Mouse (Mus musculus) ES-Bruce4 (cell line): ENCODE data around the gene Olfr1420. TPM values are rescaled to one million over a fixed set of nuclear protein-coding genes. Genes with fewer than 3 reads are reported as not detected.

Experiments
- H3K27ac ChIP-seq: 2 replicates; pipeline ENCODE4 v1.5.1; 2012; ENCODE audit warnings: low read length, inconsistent platforms; ENCODE audit not compliant: insufficient read depth
- H3K27me3 ChIP-seq: 2 replicates; pipeline ENCODE4 v1.6.1; 2012; ENCODE audit warnings: mild to moderate bottlenecking, low read length, inconsistent platforms; ENCODE audit not compliant: control insufficient read depth, poor library complexity, insufficient read depth, severe bottlenecking
- H3K36me3 ChIP-seq: 2 replicates; pipeline ENCODE4 v1.6.1; 2012; ENCODE audit warnings: inconsistent platforms, mild to moderate bottlenecking, low read length, moderate library complexity; ENCODE audit not compliant: control insufficient read depth, poor library complexity, insufficient read depth, severe bottlenecking
- H3K4me1 ChIP-seq: one replicate; pipeline ENCODE4 v1.8.1; 2011; ENCODE audit warnings: low read length; ENCODE audit not compliant: control insufficient read depth, insufficient read depth
- H3K4me3 ChIP-seq: 2 replicates; pipeline ENCODE4 v1.5.1; 2011; ENCODE audit warnings: low read depth, mild to moderate bottlenecking, low read length
- H3K9ac ChIP-seq: 2 replicates; pipeline ENCODE4 v1.6.1; 2012; ENCODE audit warnings: low read depth, mild to moderate bottlenecking, inconsistent platforms; ENCODE audit not compliant: poor library complexity, severe bottlenecking
- H3K9me3 ChIP-seq: replicated peaks from 2 replicates; pipeline ENCODE4 v1.6.1; 2012; ENCODE audit warnings: mild to moderate bottlenecking, low read length, inconsistent platforms; ENCODE audit not compliant: control insufficient read depth, poor library complexity, insufficient read depth, severe bottlenecking
- CTCF ChIP-seq: IDR thresholded peaks from one replicate; pipeline ENCODE4 v1.8.1; 2011; ENCODE audit warnings: low read depth, low read length
- EP300 ChIP-seq: IDR thresholded peaks from 2 replicates; pipeline ENCODE4 v1.6.1; 2011; ENCODE audit warnings: low read depth, low read length; ENCODE audit not compliant: insufficient read depth
- POLR2A ChIP-seq: IDR thresholded peaks from one replicate; pipeline ENCODE4 v1.8.1; 2011; ENCODE audit warnings: low read length; ENCODE audit not compliant: insufficient read depth
- polyA plus RNA-seq: library from polyadenylated mRNA; stranded (reverse); fragments of >200 nt; gene quantifications from 2 replicates; pipeline ENCODE4 v1.2.4, GENCODE M21; 2011; ENCODE audit warnings: low read depth; ENCODE audit not compliant: missing spikeins, insufficient read depth, insufficient read length

Olfr1420 gene
- polyA plus RNA-seq = not detected in 2 replicates

- Histone ChIP-seq H3K9ac (no peak within 1 kb of the TSS), H3K9me3 (no peaks in the 10 kb centered on the region), H3K4me3 (no peak within 1 kb of the TSS), H3K36me3 (no peaks in the 10 kb centered on the region), H3K27me3 (peaks cover 1% of the 10 kb centered on the region), H3K4me1 (no peaks in the 10 kb centered on the region), H3K27ac (no peak within 1 kb of the TSS)
- no peak for TF ChIP-seq EP300
- TF ChIP-seq CTCF = no peak
- no peak for TF ChIP-seq POLR2A
Measured at GRCm38 (mm10) chr19:11886265-11886664, at the start of gene Olfr1420. TSS of gene Olfr1420 (plus strand) at chr19:11886565.

GRCm38 (mm10) chr19:11839119-11839518 lies 47.2 kb upstream of the Olfr1420 start, which contains the start of gene Olfr1417:
TSS of gene Olfr1417 (minus strand) at chr19:11839219.
- no peak for TF ChIP-seq CTCF
- TF ChIP-seq POLR2A = no peak
- no peak for TF ChIP-seq EP300
- H3K9ac ChIP-seq = no peak within 1 kb of the TSS
- H3K4me3 ChIP-seq = no peak within 1 kb of the TSS
- H3K9me3 ChIP-seq = 0 out of 2 replicates have a peak, but pooled peaks cover 2% of the 10 kb centered on the region
- no peaks in the 10 kb centered on the region for H3K27me3 ChIP-seq
- H3K27ac ChIP-seq = no peak within 1 kb of the TSS
- no peaks in the 10 kb centered on the region for H3K36me3 ChIP-seq
- no peaks in the 10 kb centered on the region for H3K4me1 ChIP-seq

GRCm38 (mm10) chr19:11846333-11846732 lies 40.0 kb upstream of the Olfr1420 start:
- Histone ChIP-seq H3K4me1 (no peaks in the 10 kb centered on the region), H3K27ac (no peak overlapping the region), H3K9me3 (0 out of 2 replicates have a peak, but pooled peaks cover 2% of the 10 kb centered on the region), H3K36me3 (no peaks in the 10 kb centered on the region), H3K27me3 (no peaks in the 10 kb centered on the region), H3K9ac (no peak overlapping the region), H3K4me3 (no peak overlapping the region)
- TF ChIP-seq EP300 (no peak), CTCF (no peak), POLR2A (no peak)

- H3K27ac ChIP-seq = no peak overlapping the region
- no peak for TF ChIP-seq POLR2A
- TF ChIP-seq CTCF = no peak
- TF ChIP-seq EP300 = no peak
- no peak overlapping the region for H3K9ac ChIP-seq
- H3K9me3 ChIP-seq = no peaks in the 10 kb centered on the region
- H3K4me3 ChIP-seq = no peak overlapping the region
- no peaks in the 10 kb centered on the region for H3K4me1 ChIP-seq
- no peaks in the 10 kb centered on the region for H3K27me3 ChIP-seq
- no peaks in the 10 kb centered on the region for H3K36me3 ChIP-seq
Measured at GRCm38 (mm10) chr19:11852652-11853051, 33.7 kb upstream of the Olfr1420 start.

- TF ChIP-seq EP300 (no peak), CTCF (no peak), POLR2A (no peak)
- Histone ChIP-seq H3K4me1 (no peaks in the 10 kb centered on the region), H3K27me3 (no peaks in the 10 kb centered on the region), H3K36me3 (no peaks in the 10 kb centered on the region), H3K27ac (no peak overlapping the region), H3K4me3 (no peak overlapping the region), H3K9me3 (no peaks in the 10 kb centered on the region), H3K9ac (no peak overlapping the region)
Measured at GRCm38 (mm10) chr19:11854821-11855220, 31.5 kb upstream of the Olfr1420 start.

GRCm38 (mm10) chr19:11856506-11856905 lies 29.9 kb upstream of the Olfr1420 start:
- Histone ChIP-seq H3K27me3 (no peaks in the 10 kb centered on the region), H3K4me1 (no peaks in the 10 kb centered on the region), H3K36me3 (no peaks in the 10 kb centered on the region), H3K9me3 (no peaks in the 10 kb centered on the region), H3K9ac (no peak overlapping the region), H3K27ac (no peak overlapping the region), H3K4me3 (no peak overlapping the region)
- TF ChIP-seq EP300 = no peak
- no peak for TF ChIP-seq CTCF
- TF ChIP-seq POLR2A = no peak

- H3K27me3 ChIP-seq = no peaks in the 10 kb centered on the region
- H3K27ac ChIP-seq = no peak within 1 kb of the TSS
- no peaks in the 10 kb centered on the region for H3K36me3 ChIP-seq
- TF ChIP-seq POLR2A (no peak), CTCF (no peak), EP300 (no peak)
- no peaks in the 10 kb centered on the region for H3K4me1 ChIP-seq
- H3K9ac ChIP-seq = no peak within 1 kb of the TSS
- H3K4me3 ChIP-seq = no peak within 1 kb of the TSS
- no peaks in the 10 kb centered on the region; the same call in 1 of the 2 replicates for H3K9me3 ChIP-seq
Measured at GRCm38 (mm10) chr19:11860966-11861365, 25.4 kb upstream of the Olfr1420 start, which contains the start of gene Olfr1418. TSS of gene Olfr1418 (minus strand) at chr19:11861066.
